Mouse (Mus musculus) thymus, adult 2 months (tissue): ENCODE results near the gene Pjvk.

Experiments
- CTCF ChIP-seq: fragments of 200-500 bp; IDR thresholded peaks from 2 replicates; pipeline ENCODE4 v1.5.1; 2012; ENCODE audit warnings: mild to moderate bottlenecking, control low read depth, low read length, moderate library complexity, borderline replicate concordance; ENCODE audit not compliant: control insufficient read depth, poor library complexity, insufficient read depth; ENCODE audit errors: extremely low read depth
- POLR2A ChIP-seq: fragments of 200-500 bp; IDR thresholded peaks from 2 replicates; pipeline ENCODE4 v1.6.1; 2012; ENCODE audit warnings: mild to moderate bottlenecking, low read length, control low read depth, moderate library complexity; ENCODE audit not compliant: control insufficient read depth, poor library complexity, insufficient read depth; ENCODE audit errors: extremely low read depth

DNA sequence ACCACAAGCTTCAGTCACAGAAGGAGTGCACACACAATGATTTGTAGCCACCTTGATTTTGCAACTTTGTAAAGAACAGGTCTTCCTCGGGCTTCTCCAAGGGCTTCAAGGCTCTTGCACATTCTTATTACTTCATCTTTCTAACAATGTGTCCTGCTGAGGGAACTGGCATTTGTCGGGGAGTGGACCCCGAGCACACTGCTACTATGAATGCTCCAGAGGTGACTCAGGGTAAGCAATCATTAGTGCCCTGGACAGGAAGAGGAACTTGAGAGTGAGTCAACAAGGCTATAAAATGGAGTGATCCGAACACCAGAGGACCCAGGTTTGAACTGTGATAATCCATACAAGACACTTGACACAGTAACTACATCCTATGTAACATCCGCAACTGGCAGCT lies 28.1 kb upstream of the Pjvk start:
- TF ChIP-seq CTCF (no peak), POLR2A (no peak)
